Mouse (Mus musculus): ENCODE data around the gene Fastkd3. TPM values are rescaled to one million over a fixed set of nuclear protein-coding genes. Genes with fewer than 3 reads are reported as not detected.

Gene Fastkd3
- polyA plus RNA-seq, 1 experiment from 2014 or later = 40.5 TPM

Other genes starting within 250 kb of the Fastkd3 start
- gene Mtrr, start 85 bp upstream of the Fastkd3 start, polyA plus RNA-seq (2016; fragmentation: Nextera tagmentation; extraction: Ambion mirVana) = 16.1 and 18.4 TPM in 2 replicates
- gene 1700001L19Rik, start 15.2 kb downstream of the Fastkd3 start, polyA plus RNA-seq (2016; fragmentation: Nextera tagmentation; extraction: Ambion mirVana) = 0.68 and 1.1 TPM in 2 replicates

Measured in forebrain, embryonic 12.5 days (tissue).